Mouse (Mus musculus) testis, postnatal 10 days (tissue): ENCODE measurements around the gene Psenen.

ENCODE experiments used
- DNase-seq: peaks from one replicate; pipeline ENCODE4 v3.0.0; 2021; ENCODE audit warnings: low spot score

The Psenen gene

DNA sequence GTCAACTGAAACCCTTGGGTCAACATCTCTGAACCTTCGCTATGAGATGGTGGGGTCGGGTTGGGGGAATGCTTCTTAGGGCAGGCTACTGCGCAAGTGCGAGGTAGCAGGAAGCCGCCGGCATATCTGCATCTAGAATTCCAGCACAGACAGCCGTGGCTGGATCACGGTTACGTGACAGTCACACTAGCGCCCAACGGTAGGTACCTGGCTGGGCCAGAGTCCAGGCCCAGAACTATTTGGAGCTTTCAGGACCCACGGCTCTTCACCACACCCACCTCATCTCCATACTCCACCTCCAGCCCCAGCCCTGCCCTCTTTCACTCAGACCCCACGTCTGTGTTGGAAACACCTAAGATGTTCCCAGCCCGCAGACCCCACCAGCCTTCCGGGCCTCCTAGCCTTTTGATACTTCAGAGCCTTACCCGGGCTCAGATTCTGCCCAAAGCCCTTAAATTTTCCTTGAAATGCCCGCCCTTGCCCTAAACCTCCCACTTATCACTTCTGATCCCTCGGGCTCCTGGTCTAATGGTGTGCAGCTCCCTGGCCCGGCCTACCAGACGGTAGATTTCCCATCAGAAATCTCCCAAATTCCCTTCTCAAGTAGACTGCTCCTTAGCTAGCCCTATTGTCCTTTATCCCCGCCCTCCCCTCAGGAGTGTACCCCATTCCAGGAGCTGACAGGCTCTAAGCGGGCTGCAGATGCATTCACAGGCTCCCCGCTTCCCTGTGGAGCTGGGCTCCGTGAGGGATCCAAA, 48.2 kb downstream of the Psenen start:
- DNase-seq = no peak
